Comparison of ENCODE assay signal across 9 mouse cellular contexts in genomic region chr15:97809942-97810341, GRCm38 (mm10). TPM values are rescaled to one million over a fixed set of nuclear protein-coding genes. Genes with fewer than 3 reads are reported as not detected.
DNase-seq lines count a peak whose midpoint lies in the region; ATAC-seq and TF ChIP-seq lines count a peak whose summit lies in the region.
"Had no signal": no experiment of that assay in that cellular context is flagged by ENCODE, and none has a peak within 500 bp of the region (broad histone marks: within the 10 kb centered on the region; RNA-seq: fewer than 3 reads in every experiment).

No protein-coding gene starts in this region.

- H3K27me3 ChIP-seq in intestine, postnatal 0 days (replicated peaks; ENCODE audit: control insufficient read depth, insufficient read depth, low read length): no peaks in the 10 kb centered on the region
- no peaks in the 10 kb centered on the region for H3K27me3 ChIP-seq in intestine, embryonic 15.5 days (replicated peaks)
- no peaks in the 10 kb centered on the region for H3K27me3 ChIP-seq in thymus, adult 2 months (ENCODE audit: control insufficient read depth, insufficient read depth, low read length)
- H3K27me3 ChIP-seq: limb, embryonic 13.5 days had no signal

- 87% methylated on average over 5 of the region's 5 CpGs for WGBS in intestine, postnatal 0 days
- 85% methylated on average over 5 of the region's 5 CpGs for WGBS in intestine, embryonic 15.5 days
- 93% methylated on average over 5 of the region's 5 CpGs for WGBS in thymus, adult 2 months

- H3K4me3 ChIP-seq in intestine, postnatal 0 days (ENCODE audit: low read depth, low read length): no peak overlapping the region
- H3K4me3 ChIP-seq in intestine, embryonic 15.5 days (replicated peaks): no peak overlapping the region
- H3K4me3 ChIP-seq in thymus, adult 2 months (ENCODE audit: control insufficient read depth, insufficient read depth, low read length): no peak overlapping the region
- H3K4me3 ChIP-seq: limb, embryonic 13.5 days had no signal

- no peak for TF ChIP-seq POLR2A in thymus, adult 2 months (IDR thresholded peaks at IDR 0.05; ENCODE audit: control insufficient read depth, extremely low read depth, insufficient read depth, low read length, poor library complexity)

- peak; percentile 76 for TF ChIP-seq CTCF in intestine, postnatal 0 days (IDR thresholded peaks at IDR 0.05; ENCODE audit: low read depth)
- TF ChIP-seq CTCF in thymus, adult 2 months (IDR thresholded peaks at IDR 0.05; ENCODE audit: borderline replicate concordance, control insufficient read depth, extremely low read depth, insufficient read depth, low read length, poor library complexity): no peak

- DNase-seq in B cell, adult 2 months: peak; percentile 46 to 51
- DNase-seq in adrenal gland, postnatal 10 days: peak; percentile 83
- peak; percentile 82 to 85 for DNase-seq in kidney, postnatal 25 days
- DNase-seq in cerebellum, adult 11 months: no peak
- DNase-seq in natural killer cell, adult 2 months (ENCODE audit: low spot score in 2 of 2): no peak
- DNase-seq in thymus, adult 2 months: no peak

- no peaks in the 10 kb centered on the region for H3K9me3 ChIP-seq in intestine, postnatal 0 days (ENCODE audit: control insufficient read depth)
- H3K9me3 ChIP-seq in intestine, embryonic 15.5 days: no peaks in the 10 kb centered on the region
- H3K9me3 ChIP-seq: limb, embryonic 13.5 days had no signal

- ATAC-seq in intestine, postnatal 0 days: no peak
- ATAC-seq in intestine, embryonic 15.5 days: no peak

- H3K27ac ChIP-seq in intestine, postnatal 0 days (ENCODE audit: low read depth, low read length): no peak overlapping the region
- H3K27ac ChIP-seq in intestine, embryonic 15.5 days: no peak overlapping the region
- H3K27ac ChIP-seq in thymus, adult 2 months (ENCODE audit: control insufficient read depth, insufficient read depth, low read length): no peak overlapping the region
- H3K27ac ChIP-seq: limb, embryonic 13.5 days had no signal

- H3K4me2 ChIP-seq in intestine, postnatal 0 days (replicated peaks; ENCODE audit: low read depth): no peak overlapping the region
- H3K4me2 ChIP-seq in intestine, embryonic 15.5 days (replicated peaks): no peak overlapping the region
- H3K4me2 ChIP-seq: limb, embryonic 13.5 days had no signal

- peaks cover 34% of the 10 kb centered on the region; the same call in 1 of the 2 replicates for H3K36me3 ChIP-seq in intestine, postnatal 0 days (ENCODE audit: control insufficient read depth, insufficient read depth)
- peaks cover 22% of the 10 kb centered on the region; the same call in 1 of the 2 replicates for H3K36me3 ChIP-seq in intestine, embryonic 15.5 days
- H3K36me3 ChIP-seq in thymus, adult 2 months (ENCODE audit: control insufficient read depth, insufficient read depth, low read length): peaks cover 71% of the 10 kb centered on the region

- H3K9ac ChIP-seq in intestine, postnatal 0 days (ENCODE audit: low read depth, low read length): no peak overlapping the region
- H3K9ac ChIP-seq in intestine, embryonic 15.5 days: no peak overlapping the region
- H3K9ac ChIP-seq: limb, embryonic 13.5 days had no signal

- peaks cover 4% of the 10 kb centered on the region; the same call in 1 of the 2 replicates for H3K4me1 ChIP-seq in intestine, postnatal 0 days (replicated peaks; ENCODE audit: control insufficient read depth, insufficient read depth, low read length)
- peaks cover 30% of the 10 kb centered on the region for H3K4me1 ChIP-seq in intestine, embryonic 15.5 days (replicated peaks)
- H3K4me1 ChIP-seq in thymus, adult 2 months (replicated peaks; ENCODE audit: control insufficient read depth, insufficient read depth, low read length): peaks cover 15% of the 10 kb centered on the region

RNA-seq across cellular contexts. Expression of gene Slc48a1, which starts 31.6 kb away (rescaled TPM):
- polyA plus RNA-seq in intestine, postnatal 0 days (2015; fragmentation: Nextera tagmentation; extraction: Ambion mirVana): 23.1 and 24.3 TPM in 2 replicates
- 23.9 and 25.1 TPM in 2 replicates for polyA plus RNA-seq in intestine, embryonic 15.5 days (2015; fragmentation: Nextera tagmentation; extraction: Ambion mirVana)
- total RNA-seq in adrenal gland, postnatal 10 days (2021): 10 to 100 TPM; 66.1 to 78.6 TPM
- 62.1 and 62.8 TPM in 2 replicates for polyA plus RNA-seq in thymus, adult 2 months (2012; rRNA removed)

RNA-seq across cellular contexts. Expression of gene Hdac7, which starts 34.4 kb away (rescaled TPM):
- 7.8 and 9.2 TPM in 2 replicates for polyA plus RNA-seq in intestine, postnatal 0 days (2015; fragmentation: Nextera tagmentation; extraction: Ambion mirVana)
- polyA plus RNA-seq in intestine, embryonic 15.5 days (2015; fragmentation: Nextera tagmentation; extraction: Ambion mirVana): 18.0 and 20.6 TPM in 2 replicates
- total RNA-seq in adrenal gland, postnatal 10 days (2021): 10 to 100 TPM; 50.4 to 76.7 TPM
- polyA plus RNA-seq in thymus, adult 2 months (2012; rRNA removed): 827 and 963 TPM in 2 replicates

RNA-seq across cellular contexts. Expression of gene Rapgef3, which starts 42.2 kb away (rescaled TPM):
- 2.7 and 3.5 TPM in 2 replicates for polyA plus RNA-seq in intestine, postnatal 0 days (2015; fragmentation: Nextera tagmentation; extraction: Ambion mirVana)
- polyA plus RNA-seq in intestine, embryonic 15.5 days (2015; fragmentation: Nextera tagmentation; extraction: Ambion mirVana): 6.9 and 7.8 TPM in 2 replicates
- total RNA-seq in adrenal gland, postnatal 10 days (2021): 10 to 100 TPM; 22.1 to 24.2 TPM
- 276 and 278 TPM in 2 replicates for polyA plus RNA-seq in thymus, adult 2 months (2012; rRNA removed)

Comparison
In these comparisons a context has a peak if more than half of its experiments do, and no peak if none do; other contexts are left out.
1. DNase-seq: peak in B cell, adult 2 months (2 of 2), adrenal gland, postnatal 10 days (single experiment) and kidney, postnatal 25 days (2 of 2); none in cerebellum, adult 11 months (single experiment), natural killer cell, adult 2 months (0 of 2) and thymus, adult 2 months (single experiment).
2. RNA of gene Hdac7, which starts 34.4 kb away (polyA plus RNA-seq): 827 to 963 TPM in thymus, adult 2 months; 18.0 to 20.6 TPM in intestine, embryonic 15.5 days and 7.8 to 9.2 TPM in intestine, postnatal 0 days; every median in the first group is over 10 times any median in the second.
3. RNA of gene Rapgef3, which starts 42.2 kb away (polyA plus RNA-seq): 276 to 278 TPM in thymus, adult 2 months; 6.9 to 7.8 TPM in intestine, embryonic 15.5 days and 2.7 to 3.5 TPM in intestine, postnatal 0 days; every median in the first group is over 10 times any median in the second.